Mouse (Mus musculus) retina, postnatal 1 day (tissue): ENCODE results near the gene Hist1h2bm.

Experiments
- DNase-seq: peaks from one replicate; pipeline ENCODE4 v3.0.0-alpha.2; 2012

The Hist1h2bm gene

GRCm38 (mm10) chr13:21729544-21729943 is 7.7 kb downstream of the Hist1h2bm start:
- no peak for DNase-seq

- DNase-seq, result peak; percentile 38
Observed at GRCm38 (mm10) chr13:21733466-21733865, 11.6 kb downstream of the Hist1h2bm start.

GRCm38 (mm10) chr13:21734010-21734905 is 12.4 kb downstream of the Hist1h2bm start:
- peak; percentile 96 for DNase-seq

GRCm38 (mm10) chr13:21734906-21735767 is 13.3 kb downstream of the Hist1h2bm start, which contains the start of gene Hist1h4j:
Hist1h4j (plus strand) TSS chr13:21735064.
- peak; percentile 95 for DNase-seq

- DNase-seq, result no peak
Observed at GRCm38 (mm10) chr13:21745006-21745405, 23.2 kb downstream of the Hist1h2bm start.

- peak; percentile 63 for DNase-seq
Observed at GRCm38 (mm10) chr13:21749387-21750158, 27.7 kb downstream of the Hist1h2bm start.

- DNase-seq, result peak; percentile 95
Observed at GRCm38 (mm10) chr13:21750159-21751017, 28.5 kb downstream of the Hist1h2bm start, which contains the start of gene Hist1h4k. Hist1h4k (minus strand) TSS chr13:21750505.

GRCm38 (mm10) chr13:21751417-21751816 is 29.6 kb downstream of the Hist1h2bm start:
- no peak for DNase-seq

GRCm38 (mm10) chr13:21751827-21752226 is 30.0 kb downstream of the Hist1h2bm start:
- no peak for DNase-seq

GRCm38 (mm10) chr13:21752356-21752755 is 30.5 kb downstream of the Hist1h2bm start:
- DNase-seq, result no peak

- DNase-seq, result no peak
Observed at GRCm38 (mm10) chr13:21753051-21753523, 31.2 kb downstream of the Hist1h2bm start.

- DNase-seq, result peak; percentile 98
Observed at GRCm38 (mm10) chr13:21753524-21754285, 31.9 kb downstream of the Hist1h2bm start, which contains the start of the genes Hist1h2ak and Hist1h2bn. Hist1h2ak (minus strand) TSS chr13:21753827. Hist1h2bn (plus strand) TSS chr13:21754123.

GRCm38 (mm10) chr13:21754294-21755001 is 32.6 kb downstream of the Hist1h2bm start:
- DNase-seq, result peak; percentile 79

- DNase-seq, result no peak
Observed at GRCm38 (mm10) chr13:21755707-21756106, 33.9 kb downstream of the Hist1h2bm start.
